Mouse (Mus musculus): ENCODE measurements at regions not wholly inside any gene's neighbourhood (a gene's known extent, or its start where the extent isn't known, plus 50 kb on each side); places are given as distances from the start of the nearest gene placed in this dataset.
A peak's percentile ranks its signal among the peaks of the same experiment; 100 is the strongest.

DNA sequence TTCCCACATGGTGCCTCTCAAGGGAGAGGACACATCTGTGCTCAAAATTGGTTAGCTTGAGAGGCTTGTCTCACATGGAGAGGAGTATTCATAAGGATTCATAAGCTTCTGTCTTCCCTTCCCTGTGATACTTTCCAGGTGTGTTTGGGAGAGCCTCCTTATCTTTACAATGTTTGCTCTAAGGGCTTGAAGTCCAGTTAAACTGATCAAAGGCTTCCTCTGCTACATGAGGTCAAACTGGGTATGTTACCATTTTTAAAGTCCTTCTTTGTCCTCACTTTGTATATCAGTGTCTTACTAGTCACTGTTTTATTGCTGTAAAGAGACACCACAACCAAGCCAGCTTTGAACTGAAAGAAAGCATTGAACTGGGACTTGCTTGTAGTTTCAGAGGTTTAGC lies 98.1 kb upstream of the Mphosph6 start:
- TF ChIP-seq CTCF (IDR thresholded peaks at IDR 0.05; ENCODE audit: low read depth) = no peak
- ATAC-seq (ENCODE audit: insufficient read depth) (no peak), DNase-seq (no peak)
- no peaks in the 10 kb centered on the region for H3K36me3 ChIP-seq (ENCODE audit: insufficient read depth)
- H3K4me2 ChIP-seq = no peak overlapping the region
- H3K9me3 ChIP-seq (ENCODE audit: low read depth, low read length) = no peaks in the 10 kb centered on the region
- no peaks in the 10 kb centered on the region for H3K4me1 ChIP-seq (ENCODE audit: insufficient read depth)
- H3K4me3 ChIP-seq (ENCODE audit: low read depth, low read length) = no peak overlapping the region
- no peak overlapping the region for H3K9ac ChIP-seq
- no peaks in the 10 kb centered on the region for H3K27me3 ChIP-seq (ENCODE audit: insufficient read depth, low read length)
- no peak overlapping the region for H3K27ac ChIP-seq (ENCODE audit: low read depth)

DNA sequence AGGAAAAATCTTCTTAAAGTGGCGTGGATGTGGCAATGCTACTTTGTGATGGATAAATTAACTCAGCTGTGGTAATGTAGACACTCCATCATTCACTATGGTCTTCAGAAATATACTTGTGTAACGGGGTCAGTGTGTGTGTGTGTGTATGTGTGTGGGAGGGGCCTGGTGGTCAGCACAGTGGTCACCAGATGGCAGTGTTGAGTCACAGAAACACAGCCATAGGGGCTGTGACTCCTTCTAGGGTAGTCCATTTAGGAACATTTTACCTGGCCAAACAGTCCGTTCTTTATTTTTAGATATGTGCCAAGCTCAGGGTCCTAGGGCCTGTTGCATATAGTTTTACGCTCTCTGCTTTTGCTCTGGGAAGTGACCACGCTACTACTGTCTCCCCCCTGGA lies 96.3 kb upstream of the Mphosph6 start:
- Histone ChIP-seq H3K4me3 (ENCODE audit: low read depth, low read length) (no peak overlapping the region), H3K4me1 (ENCODE audit: insufficient read depth) (no peaks in the 10 kb centered on the region), H3K36me3 (ENCODE audit: insufficient read depth) (no peaks in the 10 kb centered on the region), H3K4me2 (no peak overlapping the region), H3K27me3 (ENCODE audit: insufficient read depth, low read length) (no peaks in the 10 kb centered on the region), H3K9ac (no peak overlapping the region), H3K9me3 (ENCODE audit: low read depth, low read length) (no peaks in the 10 kb centered on the region), H3K27ac (ENCODE audit: low read depth) (no peak overlapping the region)
- peak; percentile 57 for DNase-seq
- WGBS = 74% methylated on average over 5 of the region's 5 CpGs
- peak; percentile 60 for TF ChIP-seq CTCF (IDR thresholded peaks at IDR 0.05; ENCODE audit: low read depth)
- ATAC-seq (ENCODE audit: insufficient read depth) = no peak

DNA sequence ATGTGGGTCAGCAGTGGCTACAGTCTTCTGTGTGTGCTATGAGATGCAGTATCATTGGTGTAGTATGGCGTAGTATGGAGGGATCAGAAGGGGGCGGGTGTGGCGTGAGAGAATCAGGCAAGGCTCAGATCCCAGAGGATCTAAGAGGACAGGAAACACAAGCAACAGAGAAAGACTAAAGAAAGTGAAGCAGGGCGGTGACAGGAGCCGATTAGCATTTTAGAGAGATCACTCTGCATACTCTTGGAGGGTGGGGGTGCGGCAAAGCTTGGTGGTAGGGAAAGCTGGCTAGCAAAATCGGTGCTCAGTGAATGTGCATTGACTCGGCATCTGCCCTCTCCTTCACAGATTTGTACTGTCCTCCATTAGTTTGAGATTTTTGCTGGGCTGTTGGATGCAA lies 93.1 kb upstream of the Mphosph6 start:
- no peak overlapping the region for H3K4me3 ChIP-seq (ENCODE audit: low read depth, low read length)
- H3K9ac ChIP-seq = no peak overlapping the region
- no peak for TF ChIP-seq CTCF (IDR thresholded peaks at IDR 0.05; ENCODE audit: low read depth)
- H3K9me3 ChIP-seq (ENCODE audit: low read depth, low read length) = no peaks in the 10 kb centered on the region
- ATAC-seq (ENCODE audit: insufficient read depth) (no peak), DNase-seq (no peak)
- H3K27me3 ChIP-seq (ENCODE audit: insufficient read depth, low read length) = no peaks in the 10 kb centered on the region
- no peaks in the 10 kb centered on the region for H3K36me3 ChIP-seq (ENCODE audit: insufficient read depth)
- H3K4me1 ChIP-seq (ENCODE audit: insufficient read depth) = no peaks in the 10 kb centered on the region
- H3K4me2 ChIP-seq = no peak overlapping the region
- 46% methylated on average over 8 of the region's 8 CpGs for WGBS
- no peak overlapping the region for H3K27ac ChIP-seq (ENCODE audit: low read depth)

DNA sequence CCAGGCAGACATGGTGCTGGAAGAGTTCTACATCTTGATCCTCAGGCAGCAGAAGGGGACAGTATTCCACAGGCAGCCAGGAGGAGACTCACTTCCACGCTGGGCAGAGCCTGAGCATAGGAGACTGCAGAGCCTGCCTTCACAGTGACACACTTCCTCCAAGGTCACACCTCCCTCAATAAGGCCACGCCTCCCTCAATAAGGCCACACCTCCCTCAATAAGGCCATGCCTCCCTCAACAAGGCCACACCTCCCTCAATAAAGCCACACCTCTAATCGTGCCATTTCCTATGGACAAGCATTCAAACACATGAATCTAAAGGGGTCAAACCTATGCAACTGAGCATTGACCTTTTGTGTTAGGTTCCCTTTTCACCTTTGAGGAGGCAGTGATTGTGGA lies 88.5 kb upstream of the Mphosph6 start:
- no peak overlapping the region for H3K27ac ChIP-seq (ENCODE audit: low read depth)
- TF ChIP-seq CTCF (IDR thresholded peaks at IDR 0.05; ENCODE audit: low read depth) = no peak
- no peaks in the 10 kb centered on the region for H3K27me3 ChIP-seq (ENCODE audit: insufficient read depth, low read length)
- H3K4me1 ChIP-seq (ENCODE audit: insufficient read depth) = no peaks in the 10 kb centered on the region
- no peaks in the 10 kb centered on the region for H3K36me3 ChIP-seq (ENCODE audit: insufficient read depth)
- no peaks in the 10 kb centered on the region for H3K9me3 ChIP-seq (ENCODE audit: low read depth, low read length)
- DNase-seq (no peak), ATAC-seq (ENCODE audit: insufficient read depth) (no peak)
- 75% methylated on average over 3 of the region's 3 CpGs for WGBS
- no peak overlapping the region for H3K9ac ChIP-seq
- no peak overlapping the region for H3K4me3 ChIP-seq (ENCODE audit: low read depth, low read length)
- H3K4me2 ChIP-seq = no peak overlapping the region

- H3K4me2 ChIP-seq = no peak overlapping the region
- no peaks in the 10 kb centered on the region for H3K9me3 ChIP-seq (ENCODE audit: low read depth, low read length)
- H3K36me3 ChIP-seq (ENCODE audit: insufficient read depth) = no peaks in the 10 kb centered on the region
- H3K4me1 ChIP-seq (ENCODE audit: insufficient read depth) = no peaks in the 10 kb centered on the region
- H3K4me3 ChIP-seq (ENCODE audit: low read depth, low read length) = no peak overlapping the region
- TF ChIP-seq CTCF (IDR thresholded peaks at IDR 0.05; ENCODE audit: low read depth) = no peak
- no peaks in the 10 kb centered on the region for H3K27me3 ChIP-seq (ENCODE audit: insufficient read depth, low read length)
- 57% methylated on average over 8 of the region's 8 CpGs for WGBS
- H3K9ac ChIP-seq = no peak overlapping the region
- H3K27ac ChIP-seq (ENCODE audit: low read depth) = no peak overlapping the region
- ATAC-seq (ENCODE audit: insufficient read depth) (no peak), DNase-seq (peak; percentile 12)
These were observed 79.8 kb upstream of the Mphosph6 start for GRCm38 (mm10) chr8:117881414-117881973.

DNA sequence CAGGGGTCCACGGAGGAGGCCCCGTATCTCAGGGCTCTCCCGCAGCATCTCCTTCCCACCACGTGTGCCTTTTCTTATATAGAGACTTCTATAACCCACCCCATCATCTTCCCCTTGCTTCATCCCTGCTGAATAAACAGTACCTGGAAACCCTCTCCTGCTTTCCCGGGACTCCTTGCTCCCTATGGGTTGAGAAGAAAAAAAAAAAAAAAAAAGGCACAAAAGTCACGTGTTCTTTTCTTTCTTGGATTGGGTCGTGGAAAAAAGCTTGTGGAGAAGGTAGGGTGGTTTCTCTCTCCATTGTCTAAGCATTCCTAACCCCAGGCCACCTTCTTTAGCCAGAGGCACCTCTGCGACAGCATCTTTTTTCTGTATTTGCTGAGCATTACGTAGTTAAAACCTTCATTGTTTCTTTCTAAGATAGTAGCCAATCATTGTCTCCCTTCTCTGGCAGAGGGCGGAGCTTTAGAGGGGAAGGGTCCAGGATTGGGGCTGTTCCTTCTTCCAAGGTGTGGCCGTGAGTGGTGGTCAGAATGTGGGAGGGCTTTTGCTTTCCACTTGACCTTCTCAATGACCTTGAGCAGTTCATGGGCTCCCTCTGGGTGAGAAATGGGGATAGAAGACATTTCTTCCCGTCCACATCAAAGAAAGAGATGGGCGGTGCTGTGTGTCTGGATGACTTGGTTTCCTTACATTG lies 78.7 kb upstream of the Mphosph6 start:
- Histone ChIP-seq H3K27me3 (ENCODE audit: insufficient read depth, low read length) (no peaks in the 10 kb centered on the region), H3K4me3 (ENCODE audit: low read depth, low read length) (no peak overlapping the region), H3K4me1 (ENCODE audit: insufficient read depth) (no peaks in the 10 kb centered on the region), H3K27ac (ENCODE audit: low read depth) (no peak overlapping the region), H3K9ac (no peak overlapping the region), H3K4me2 (no peak overlapping the region), H3K9me3 (ENCODE audit: low read depth, low read length) (no peaks in the 10 kb centered on the region), H3K36me3 (ENCODE audit: insufficient read depth) (no peaks in the 10 kb centered on the region)
- ATAC-seq (ENCODE audit: insufficient read depth) (no peak), DNase-seq (no peak)
- WGBS = 67% methylated on average over 13 of the region's 13 CpGs
- TF ChIP-seq CTCF (IDR thresholded peaks at IDR 0.05; ENCODE audit: low read depth) = no peak

- Histone ChIP-seq H3K4me1 (ENCODE audit: insufficient read depth) (no peaks in the 10 kb centered on the region), H3K9ac (no peak overlapping the region), H3K27me3 (ENCODE audit: insufficient read depth, low read length) (no peaks in the 10 kb centered on the region), H3K9me3 (ENCODE audit: low read depth, low read length) (no peaks in the 10 kb centered on the region), H3K27ac (ENCODE audit: low read depth) (no peak overlapping the region), H3K4me3 (ENCODE audit: low read depth, low read length) (no peak overlapping the region), H3K4me2 (no peak overlapping the region), H3K36me3 (ENCODE audit: insufficient read depth) (no peaks in the 10 kb centered on the region)
- no peak for ATAC-seq (ENCODE audit: insufficient read depth)
- no peak for DNase-seq
- 85% methylated on average over 4 of the region's 4 CpGs for WGBS
- TF ChIP-seq CTCF (IDR thresholded peaks at IDR 0.05; ENCODE audit: low read depth) = no peak
These were observed 71.9 kb upstream of the Mphosph6 start for GRCm38 (mm10) chr8:117873611-117874010.

All from lung, embryonic 14.5 days (tissue).